Mouse (Mus musculus) heart, postnatal 25 days (tissue): ENCODE results near the gene Rbm5. TPM values are rescaled to one million over a fixed set of nuclear protein-coding genes. Genes with fewer than 3 reads are reported as not detected.

ENCODE experiments used
- DNase-seq: peaks from one replicate; pipeline ENCODE4 v3.0.0; 2022; ENCODE audit warnings: low spot score
- intact Hi-C: fragments of 180-260 bp; cut with DNase I; formaldehyde crosslinking; loops from one replicate; pipeline ENCODE4 v1.15.1; 2025
- total RNA-seq, 2 experiments: library from RNA; stranded (reverse); gene quantifications; 2 replicates each; pipeline ENCODE4 v1.2.3; 2021

Gene Rbm5
- total RNA-seq, 2 experiments from 2014 or later, result 48.0 to 62.7 TPM

- intact Hi-C loops, result loop anchor here (5.0 kb wide), 1 partner anchor 133 kb away; no protein-coding TSS in a partner anchor
- DNase-seq, result no peak
Measured at GRCm38 (mm10) chr9:107735356-107736184, 35.2 kb downstream of the Rbm5 start.

GRCm38 (mm10) chr9:107734567-107734971 lies 36.2 kb downstream of the Rbm5 start:
- intact Hi-C loops, result no loop called here

GRCm38 (mm10) chr9:107729709-107730108 lies 41.1 kb downstream of the Rbm5 start:
- intact Hi-C loops, result no loop called here

More at GRCm38 (mm10) chr9:107734567-107734971, 36.2 kb downstream of the Rbm5 start:
- DNase-seq, result no peak

GRCm38 (mm10) chr9:107728919-107729670 lies 41.7 kb downstream of the Rbm5 start:
- no peak for DNase-seq
- intact Hi-C loops, result no loop called here

More at GRCm38 (mm10) chr9:107729709-107730108, 41.1 kb downstream of the Rbm5 start:
- DNase-seq, result no peak

GRCm38 (mm10) chr9:107727041-107727440 lies 43.8 kb downstream of the Rbm5 start:
- intact Hi-C loops, result no loop called here
- no peak for DNase-seq

GRCm38 (mm10) chr9:107724796-107725195 lies 46.0 kb downstream of the Rbm5 start:
- no peak for DNase-seq
- intact Hi-C loops, result no loop called here

GRCm38 (mm10) chr9:107723794-107724531 lies 46.8 kb downstream of the Rbm5 start:
- DNase-seq, result no peak
- intact Hi-C loops, result no loop called here

- intact Hi-C loops, result no loop called here
Measured at GRCm38 (mm10) chr9:107723292-107723691, 47.5 kb downstream of the Rbm5 start.

GRCm38 (mm10) chr9:107718781-107719540 lies 51.8 kb downstream of the Rbm5 start:
- intact Hi-C loops, result no loop called here
- no peak for DNase-seq

More at GRCm38 (mm10) chr9:107723292-107723691, 47.5 kb downstream of the Rbm5 start:
- DNase-seq, result no peak

- no peak for DNase-seq
- intact Hi-C loops, result no loop called here
Measured at GRCm38 (mm10) chr9:107716951-107717350, 53.8 kb downstream of the Rbm5 start.

- DNase-seq, result no peak
- intact Hi-C loops, result no loop called here
Measured at GRCm38 (mm10) chr9:107715632-107716031, 55.2 kb downstream of the Rbm5 start.

GRCm38 (mm10) chr9:107714221-107714952 lies 56.4 kb downstream of the Rbm5 start:
- intact Hi-C loops, result no loop called here
- no peak for DNase-seq

- DNase-seq, result peak; percentile 70
- intact Hi-C loops, result loop anchor here (1.0 kb wide), 1 partner anchor 28 kb away; no protein-coding TSS in a partner anchor
Measured at GRCm38 (mm10) chr9:107709697-107710483, 60.9 kb downstream of the Rbm5 start, which contains the start of gene Sema3f. Gene Sema3f, minus strand, starts transcription at chr9:107710475.

- intact Hi-C loops, result no loop called here
- no peak for DNase-seq
Measured at GRCm38 (mm10) chr9:107709096-107709696, 61.6 kb downstream of the Rbm5 start.

- intact Hi-C loops, result no loop called here
- no peak for DNase-seq
Measured at GRCm38 (mm10) chr9:107708439-107709095, 62.2 kb downstream of the Rbm5 start.

GRCm38 (mm10) chr9:107707701-107708438 lies 62.9 kb downstream of the Rbm5 start:
- DNase-seq, result no peak
- intact Hi-C loops, result no loop called here
